ENCODE assay signal across 27 mouse cellular contexts in the genomic region with DNA sequence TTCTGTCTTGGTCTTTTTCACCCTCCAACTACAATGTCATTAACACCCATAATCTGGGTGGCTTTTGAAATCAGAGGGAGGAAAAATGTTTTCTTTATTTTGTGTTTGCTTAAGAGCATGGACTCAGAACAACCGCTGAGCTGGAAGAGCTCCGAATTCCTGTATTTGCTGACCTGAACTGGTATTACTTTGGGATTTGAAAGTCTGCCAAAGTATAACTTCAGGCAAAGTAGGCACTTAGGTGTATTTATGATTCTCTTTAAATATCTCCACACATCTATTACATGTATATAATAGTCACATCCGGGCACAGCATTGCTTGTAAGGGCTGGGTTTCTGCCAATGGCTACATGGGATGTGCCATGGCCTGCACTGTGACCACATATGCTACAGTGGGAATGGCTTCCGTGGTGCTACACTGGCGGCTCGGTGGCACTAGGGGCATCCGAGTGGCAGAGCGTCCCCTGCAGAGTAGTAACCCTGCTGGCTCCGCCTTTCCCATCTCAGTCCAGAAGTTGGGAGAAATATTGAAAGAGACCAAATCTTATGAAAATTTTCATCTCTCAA. TPM values are rescaled to one million over a fixed set of nuclear protein-coding genes. Genes with fewer than 3 reads are reported as not detected.
DNase-seq lines count a peak whose midpoint lies in the region; ATAC-seq and TF ChIP-seq lines count a peak whose summit lies in the region.
"Had no signal": no experiment of that assay in that cellular context is flagged by ENCODE, and none has a peak within 500 bp of the region (broad histone marks: within the 10 kb centered on the region; RNA-seq: fewer than 3 reads in every experiment).

No protein-coding gene starts in this region.

- WGBS in heart, embryonic 10.5 days: 91% methylated on average over 9 of the region's 9 CpGs
- 64% methylated on average over 9 of the region's 9 CpGs for WGBS in lung, embryonic 16.5 days
- WGBS in lung, adult 2 months: 56% methylated on average over 9 of the region's 9 CpGs
- 91% methylated on average over 9 of the region's 9 CpGs for WGBS in hindbrain, embryonic 14.5 days

- H3K4me3 ChIP-seq in heart, embryonic 10.5 days: no peak overlapping the region
- H3K4me3 ChIP-seq in lung, embryonic 16.5 days (ENCODE audit: low read length): no peak overlapping the region
- H3K4me3 ChIP-seq in lung, adult 2 months (replicated peaks; ENCODE audit: extremely low read depth, low read depth, low read length): no peak overlapping the region
- H3K4me3 ChIP-seq in hindbrain, embryonic 14.5 days (replicated peaks; ENCODE audit: low read length): no peak overlapping the region
- H3K4me3 ChIP-seq: embryonic facial prominence, embryonic 15.5 days; heart, embryonic 13.5 days; hindbrain, embryonic 15.5 days; kidney, embryonic 15.5 days; midbrain, embryonic 13.5 days; neural tube, embryonic 13.5 days had no signal

- no peak overlapping the region for H3K4me2 ChIP-seq in lung, embryonic 16.5 days (ENCODE audit: low read depth, low read length)
- H3K4me2 ChIP-seq in hindbrain, embryonic 14.5 days (replicated peaks): no peak overlapping the region
- H3K4me2 ChIP-seq: embryonic facial prominence, embryonic 15.5 days; heart, embryonic 13.5 days; hindbrain, embryonic 15.5 days; kidney, embryonic 15.5 days; midbrain, embryonic 13.5 days; neural tube, embryonic 13.5 days had no signal

- no peaks in the 10 kb centered on the region for H3K9me3 ChIP-seq in heart, embryonic 10.5 days
- no peaks in the 10 kb centered on the region for H3K9me3 ChIP-seq in lung, embryonic 16.5 days (ENCODE audit: control insufficient read depth, low read length)
- no peaks in the 10 kb centered on the region for H3K9me3 ChIP-seq in hindbrain, embryonic 14.5 days (ENCODE audit: control insufficient read depth, low read length)
- H3K9me3 ChIP-seq: embryonic facial prominence, embryonic 15.5 days; hindbrain, embryonic 15.5 days; kidney, embryonic 15.5 days; midbrain, embryonic 13.5 days; neural tube, embryonic 13.5 days had no signal

- no peak overlapping the region for H3K27ac ChIP-seq in heart, embryonic 10.5 days
- H3K27ac ChIP-seq in lung, embryonic 16.5 days (ENCODE audit: low read length): no peak overlapping the region
- H3K27ac ChIP-seq in hindbrain, embryonic 14.5 days: no peak overlapping the region
- H3K27ac ChIP-seq: embryonic facial prominence, embryonic 15.5 days; heart, embryonic 13.5 days; hindbrain, embryonic 15.5 days; kidney, embryonic 15.5 days; midbrain, embryonic 13.5 days; neural tube, embryonic 13.5 days had no signal

- TF ChIP-seq CTCF in lung, adult 2 months (IDR thresholded peaks at IDR 0.05; ENCODE audit: insufficient read depth, low read length): no peak

- DNase-seq in heart, embryonic 10.5 days (ENCODE audit: low spot score): peak; percentile 70
- no peak for DNase-seq in heart, adult 9 months (ENCODE audit: low spot score in 2 of 2)
- DNase-seq in lung, adult 2 months: no peak
- peak; percentile 76 for DNase-seq in gonadal fat pad, adult 2 months (ENCODE audit: low read depth)
- no peak for DNase-seq in adrenal gland, postnatal 4 days (ENCODE audit: low spot score in 2 of 2)
- DNase-seq in hindbrain, embryonic 14.5 days (ENCODE audit: low spot score): no peak
- DNase-seq: adrenal gland, postnatal 14 days; cerebellum, adult 2 months; cerebellum, postnatal 36 days; embryo, embryonic 11 days; gastrocnemius, postnatal 25 days; heart, adult 18-20 months; heart, postnatal 10 days; kidney, adult 11 months; liver; right cerebral cortex, postnatal 4 days; thymus, postnatal 4 days had no signal

- no peaks in the 10 kb centered on the region for H3K4me1 ChIP-seq in heart, embryonic 10.5 days
- H3K4me1 ChIP-seq in lung, embryonic 16.5 days (replicated peaks; ENCODE audit: control insufficient read depth, insufficient read depth, low read length): peaks cover 8% of the 10 kb centered on the region; the same call in 1 of the 2 replicates
- H3K4me1 ChIP-seq in lung, adult 2 months (ENCODE audit: control insufficient read depth, insufficient read depth, low read length): no peaks in the 10 kb centered on the region
- H3K4me1 ChIP-seq in hindbrain, embryonic 14.5 days (replicated peaks; ENCODE audit: control insufficient read depth, insufficient read depth, low read length): no peaks in the 10 kb centered on the region
- H3K4me1 ChIP-seq: embryonic facial prominence, embryonic 15.5 days; heart, embryonic 13.5 days; hindbrain, embryonic 15.5 days; kidney, embryonic 15.5 days; midbrain, embryonic 13.5 days; neural tube, embryonic 13.5 days had no signal

- no peaks in the 10 kb centered on the region for H3K36me3 ChIP-seq in heart, embryonic 10.5 days
- no peaks in the 10 kb centered on the region for H3K36me3 ChIP-seq in lung, embryonic 16.5 days (ENCODE audit: control insufficient read depth, insufficient read depth, low read length)
- no peaks in the 10 kb centered on the region for H3K36me3 ChIP-seq in hindbrain, embryonic 14.5 days (replicated peaks; ENCODE audit: control insufficient read depth, insufficient read depth)
- H3K36me3 ChIP-seq: embryonic facial prominence, embryonic 15.5 days; hindbrain, embryonic 15.5 days; kidney, embryonic 15.5 days; midbrain, embryonic 13.5 days; neural tube, embryonic 13.5 days had no signal

- TF ChIP-seq POLR2A in lung, adult 2 months (IDR thresholded peaks at IDR 0.05; ENCODE audit: borderline replicate concordance, extremely low read depth, low read depth, low read length): no peak

- peak; percentile 47; the same call in 1 of the 2 replicates for ATAC-seq in lung, embryonic 16.5 days (ENCODE audit: low read depth)
- ATAC-seq in hindbrain, embryonic 14.5 days (ENCODE audit: low FRiP score): no peak
- ATAC-seq: CD4-positive, CD25-positive, alpha-beta regulatory T cell, adult 4 months; forebrain, embryonic 14.5 days; inflammation-experienced regulatory T-cells, adult 6 months; midbrain, embryonic 13.5 days had no signal

- H3K9ac ChIP-seq in lung, embryonic 16.5 days (ENCODE audit: low read length): no peak overlapping the region
- no peak overlapping the region for H3K9ac ChIP-seq in hindbrain, embryonic 14.5 days
- H3K9ac ChIP-seq: embryonic facial prominence, embryonic 15.5 days; heart, embryonic 13.5 days; hindbrain, embryonic 15.5 days; kidney, embryonic 15.5 days; midbrain, embryonic 13.5 days; neural tube, embryonic 13.5 days had no signal

- no peaks in the 10 kb centered on the region for H3K27me3 ChIP-seq in heart, embryonic 10.5 days (ENCODE audit: insufficient read depth, poor library complexity, severe bottlenecking)
- no peaks in the 10 kb centered on the region for H3K27me3 ChIP-seq in lung, embryonic 16.5 days (ENCODE audit: control insufficient read depth, insufficient read depth, low read depth, low read length)
- H3K27me3 ChIP-seq in hindbrain, embryonic 14.5 days (ENCODE audit: control insufficient read depth, insufficient read depth, low read length): no peaks in the 10 kb centered on the region
- H3K27me3 ChIP-seq: embryonic facial prominence, embryonic 15.5 days; heart, embryonic 13.5 days; hindbrain, embryonic 15.5 days; kidney, embryonic 15.5 days; midbrain, embryonic 13.5 days; neural tube, embryonic 13.5 days had no signal

RNA-seq across cellular contexts. Expression of a gene that starts 37.0 kb away (rescaled TPM):
- 5.0 and 13.7 TPM in 2 replicates for polyA plus RNA-seq in heart, embryonic 10.5 days (2016; fragmentation: Nextera tagmentation; extraction: Ambion mirVana)
- polyA plus RNA-seq in lung, embryonic 16.5 days (2015; fragmentation: Nextera tagmentation; extraction: Ambion mirVana): 11.0 and 11.4 TPM in 2 replicates
- 1.6 and 2.2 TPM in 2 replicates for polyA plus RNA-seq in lung, adult 2 months (2012; rRNA removed)
- polyA plus RNA-seq in gonadal fat pad, adult 2 months (2012; rRNA removed): 1.2 and 2.0 TPM in 2 replicates
- total RNA-seq in adrenal gland, postnatal 4 days (2021): 1 to 10 TPM; 5.2 to 6.7 TPM
- polyA plus RNA-seq in hindbrain, embryonic 14.5 days (2014; fragmentation: Nextera tagmentation; extraction: Ambion mirVana): 1.9 and 2.7 TPM in 2 replicates

Comparison
In these comparisons a context has a peak if more than half of its experiments do, and no peak if none do; other contexts are left out.
1. DNase-seq: peak in heart, embryonic 10.5 days (single experiment) and gonadal fat pad, adult 2 months (single experiment); none in heart, adult 9 months (0 of 2), lung, adult 2 months (single experiment), adrenal gland, postnatal 4 days (0 of 2) and hindbrain, embryonic 14.5 days (single experiment).